Mouse (Mus musculus): Measurements from ENCODE around the gene Lifr. TPM values are rescaled to one million over a fixed set of nuclear protein-coding genes. Genes with fewer than 3 reads are reported as not detected.

Lifr gene
- total and polyA plus RNA-seq, 2 experiments = 134 to 431 TPM

GRCm38 (mm10) chr15:7052117-7052516, 38.3 kb upstream of the Lifr start:
- no peak for DNase-seq (ENCODE audit: extremely low read depth, low read depth, low spot score)
- no peak overlapping the region for H3K27ac ChIP-seq (replicated peaks; ENCODE audit: insufficient read depth, low read depth, low read length)
- no peaks in the 10 kb centered on the region for H3K79me2 ChIP-seq (ENCODE audit: control insufficient read depth, insufficient read depth, low read length)
- no peak for TF ChIP-seq POLR2A (IDR thresholded peaks at IDR 0.05; ENCODE audit: extremely low read depth, insufficient read depth, low read length)
- TF ChIP-seq CTCF (IDR thresholded peaks at IDR 0.05; ENCODE audit: low read depth, low read length) = no peak
- H3K4me3 ChIP-seq (ENCODE audit: insufficient read depth, low read depth, low read length) = no peak overlapping the region
- WGBS = 85% methylated on average over 2 of the region's 2 CpGs
- H3K36me3 ChIP-seq (ENCODE audit: control insufficient read depth, insufficient read depth, low read length) = no peaks in the 10 kb centered on the region
- 0 out of 2 replicates have a peak, but pooled peaks cover 3% of the 10 kb centered on the region for H3K4me1 ChIP-seq (ENCODE audit: control insufficient read depth, insufficient read depth, low read length)
- no peaks in the 10 kb centered on the region for H3K27me3 ChIP-seq (ENCODE audit: control insufficient read depth, insufficient read depth, low read length)
- H3K9ac ChIP-seq (ENCODE audit: low read depth, low read length) = no peak overlapping the region

GRCm38 (mm10) chr15:7056851-7057250, 33.6 kb upstream of the Lifr start:
- TF ChIP-seq CTCF (IDR thresholded peaks at IDR 0.05; ENCODE audit: low read depth, low read length) (no peak), POLR2A (IDR thresholded peaks at IDR 0.05; ENCODE audit: extremely low read depth, insufficient read depth, low read length) (no peak)
- no peak for DNase-seq (ENCODE audit: extremely low read depth, low read depth, low spot score)
- H3K27ac ChIP-seq (replicated peaks; ENCODE audit: insufficient read depth, low read depth, low read length) = no peak overlapping the region
- no peaks in the 10 kb centered on the region for H3K27me3 ChIP-seq (ENCODE audit: control insufficient read depth, insufficient read depth, low read length)
- no peak overlapping the region for H3K9ac ChIP-seq (ENCODE audit: low read depth, low read length)
- no peaks in the 10 kb centered on the region for H3K79me2 ChIP-seq (ENCODE audit: control insufficient read depth, insufficient read depth, low read length)
- 83% methylated on average over 3 of the region's 3 CpGs for WGBS
- H3K36me3 ChIP-seq (ENCODE audit: control insufficient read depth, insufficient read depth, low read length) = no peaks in the 10 kb centered on the region
- no peaks in the 10 kb centered on the region for H3K4me1 ChIP-seq (ENCODE audit: control insufficient read depth, insufficient read depth, low read length)
- H3K4me3 ChIP-seq (ENCODE audit: insufficient read depth, low read depth, low read length) = no peak overlapping the region

GRCm38 (mm10) chr15:7060522-7060921, 29.9 kb upstream of the Lifr start:
- no peaks in the 10 kb centered on the region for H3K4me1 ChIP-seq (ENCODE audit: control insufficient read depth, insufficient read depth, low read length)
- no peaks in the 10 kb centered on the region for H3K27me3 ChIP-seq (ENCODE audit: control insufficient read depth, insufficient read depth, low read length)
- H3K36me3 ChIP-seq (ENCODE audit: control insufficient read depth, insufficient read depth, low read length) = no peaks in the 10 kb centered on the region
- H3K4me3 ChIP-seq (ENCODE audit: insufficient read depth, low read depth, low read length) = no peak overlapping the region
- no peaks in the 10 kb centered on the region for H3K79me2 ChIP-seq (ENCODE audit: control insufficient read depth, insufficient read depth, low read length)
- no peak overlapping the region for H3K9ac ChIP-seq (ENCODE audit: low read depth, low read length)
- no peak for TF ChIP-seq POLR2A (IDR thresholded peaks at IDR 0.05; ENCODE audit: extremely low read depth, insufficient read depth, low read length)
- no peak for TF ChIP-seq CTCF (IDR thresholded peaks at IDR 0.05; ENCODE audit: low read depth, low read length)
- no peak for DNase-seq (ENCODE audit: extremely low read depth, low read depth, low spot score)
- no peak overlapping the region for H3K27ac ChIP-seq (replicated peaks; ENCODE audit: insufficient read depth, low read depth, low read length)
- WGBS = 71% methylated on average over 2 of the region's 2 CpGs

GRCm38 (mm10) chr15:7061995-7062697, 28.3 kb upstream of the Lifr start:
- Histone ChIP-seq H3K27ac (replicated peaks; ENCODE audit: insufficient read depth, low read depth, low read length) (no peak overlapping the region), H3K4me1 (ENCODE audit: control insufficient read depth, insufficient read depth, low read length) (no peaks in the 10 kb centered on the region), H3K27me3 (ENCODE audit: control insufficient read depth, insufficient read depth, low read length) (no peaks in the 10 kb centered on the region), H3K36me3 (ENCODE audit: control insufficient read depth, insufficient read depth, low read length) (no peaks in the 10 kb centered on the region), H3K9ac (ENCODE audit: low read depth, low read length) (no peak overlapping the region), H3K79me2 (ENCODE audit: control insufficient read depth, insufficient read depth, low read length) (no peaks in the 10 kb centered on the region), H3K4me3 (ENCODE audit: insufficient read depth, low read depth, low read length) (no peak overlapping the region)
- TF ChIP-seq CTCF (IDR thresholded peaks at IDR 0.05; ENCODE audit: low read depth, low read length) (no peak), POLR2A (IDR thresholded peaks at IDR 0.05; ENCODE audit: extremely low read depth, insufficient read depth, low read length) (no peak)
- no peak for DNase-seq (ENCODE audit: extremely low read depth, low read depth, low spot score)
- 84% methylated on average over 4 of the region's 4 CpGs for WGBS

- H3K4me1 ChIP-seq (ENCODE audit: control insufficient read depth, insufficient read depth, low read length) = no peaks in the 10 kb centered on the region
- no peaks in the 10 kb centered on the region for H3K27me3 ChIP-seq (ENCODE audit: control insufficient read depth, insufficient read depth, low read length)
- no peak overlapping the region for H3K4me3 ChIP-seq (ENCODE audit: insufficient read depth, low read depth, low read length)
- no peak overlapping the region for H3K9ac ChIP-seq (ENCODE audit: low read depth, low read length)
- H3K27ac ChIP-seq (replicated peaks; ENCODE audit: insufficient read depth, low read depth, low read length) = no peak overlapping the region
- 91% methylated on average over 1 of the region's 1 CpGs for WGBS
- H3K36me3 ChIP-seq (ENCODE audit: control insufficient read depth, insufficient read depth, low read length) = no peaks in the 10 kb centered on the region
- TF ChIP-seq POLR2A (IDR thresholded peaks at IDR 0.05; ENCODE audit: extremely low read depth, insufficient read depth, low read length) = no peak
- TF ChIP-seq CTCF (IDR thresholded peaks at IDR 0.05; ENCODE audit: low read depth, low read length) = no peak
- H3K79me2 ChIP-seq (ENCODE audit: control insufficient read depth, insufficient read depth, low read length) = no peaks in the 10 kb centered on the region
- no peak for DNase-seq (ENCODE audit: extremely low read depth, low read depth, low spot score)
Measured at GRCm38 (mm10) chr15:7062698-7063009, 27.8 kb upstream of the Lifr start.

- Histone ChIP-seq H3K36me3 (ENCODE audit: control insufficient read depth, insufficient read depth, low read length) (no peaks in the 10 kb centered on the region), H3K4me1 (ENCODE audit: control insufficient read depth, insufficient read depth, low read length) (no peaks in the 10 kb centered on the region), H3K79me2 (ENCODE audit: control insufficient read depth, insufficient read depth, low read length) (no peaks in the 10 kb centered on the region), H3K9ac (ENCODE audit: low read depth, low read length) (no peak overlapping the region), H3K27me3 (ENCODE audit: control insufficient read depth, insufficient read depth, low read length) (no peaks in the 10 kb centered on the region), H3K27ac (replicated peaks; ENCODE audit: insufficient read depth, low read depth, low read length) (no peak overlapping the region), H3K4me3 (ENCODE audit: insufficient read depth, low read depth, low read length) (no peak overlapping the region)
- no peak for TF ChIP-seq POLR2A (IDR thresholded peaks at IDR 0.05; ENCODE audit: extremely low read depth, insufficient read depth, low read length)
- no peak for TF ChIP-seq CTCF (IDR thresholded peaks at IDR 0.05; ENCODE audit: low read depth, low read length)
- WGBS = 88% methylated on average over 9 of the region's 9 CpGs
- no peak for DNase-seq (ENCODE audit: extremely low read depth, low read depth, low spot score)
Measured at GRCm38 (mm10) chr15:7063521-7064240, 26.7 kb upstream of the Lifr start.
